Mouse (Mus musculus) Muller cell, postnatal 12 days (primary cell): ENCODE measurements around the gene Cd19.

Experiments
- DNase-seq: peaks from one replicate; pipeline ENCODE4 v3.0.0-alpha.2; 2015; ENCODE audit errors: inconsistent ontology term

The Cd19 gene

DNA sequence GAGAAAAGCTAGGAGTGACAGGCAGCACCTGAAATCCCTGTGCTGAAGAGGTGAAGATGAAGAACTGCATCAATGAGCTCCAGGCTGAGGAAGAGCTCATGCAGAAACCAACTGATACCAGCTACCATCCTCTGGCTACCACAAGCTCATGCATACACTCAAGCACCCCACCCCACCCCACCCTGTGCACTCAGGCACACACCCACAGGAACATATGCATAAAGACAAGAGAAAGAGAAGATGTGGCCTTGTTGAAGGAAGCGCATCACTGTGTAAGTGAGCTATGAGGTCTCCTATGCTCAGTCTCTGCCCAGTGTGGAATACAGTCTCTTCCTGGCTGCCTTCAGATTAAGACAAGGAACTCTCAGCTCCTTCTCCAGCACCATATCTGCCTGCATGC, 26.5 kb downstream of the Cd19 start:
- DNase-seq, result no peak

DNA sequence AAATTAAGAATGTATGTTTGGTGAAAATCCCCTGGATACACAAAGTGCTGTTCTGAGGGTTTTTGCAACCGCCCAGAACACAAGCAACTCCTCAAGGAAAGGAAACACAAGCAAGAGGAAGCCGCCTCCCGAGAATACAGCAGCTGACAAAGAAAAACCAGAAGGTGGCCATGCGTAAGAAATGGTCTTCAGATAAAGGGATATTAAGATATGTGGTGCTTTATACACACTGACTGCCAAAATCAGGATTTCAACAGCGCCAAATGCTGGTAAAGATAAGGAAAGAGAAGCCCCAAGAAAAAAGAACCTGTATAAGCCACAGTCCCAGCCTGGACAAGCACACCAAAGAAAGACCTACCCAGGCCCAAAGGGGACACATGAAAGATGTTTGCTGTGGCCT, 31.1 kb downstream of the Cd19 start:
- DNase-seq, result no peak

DNA sequence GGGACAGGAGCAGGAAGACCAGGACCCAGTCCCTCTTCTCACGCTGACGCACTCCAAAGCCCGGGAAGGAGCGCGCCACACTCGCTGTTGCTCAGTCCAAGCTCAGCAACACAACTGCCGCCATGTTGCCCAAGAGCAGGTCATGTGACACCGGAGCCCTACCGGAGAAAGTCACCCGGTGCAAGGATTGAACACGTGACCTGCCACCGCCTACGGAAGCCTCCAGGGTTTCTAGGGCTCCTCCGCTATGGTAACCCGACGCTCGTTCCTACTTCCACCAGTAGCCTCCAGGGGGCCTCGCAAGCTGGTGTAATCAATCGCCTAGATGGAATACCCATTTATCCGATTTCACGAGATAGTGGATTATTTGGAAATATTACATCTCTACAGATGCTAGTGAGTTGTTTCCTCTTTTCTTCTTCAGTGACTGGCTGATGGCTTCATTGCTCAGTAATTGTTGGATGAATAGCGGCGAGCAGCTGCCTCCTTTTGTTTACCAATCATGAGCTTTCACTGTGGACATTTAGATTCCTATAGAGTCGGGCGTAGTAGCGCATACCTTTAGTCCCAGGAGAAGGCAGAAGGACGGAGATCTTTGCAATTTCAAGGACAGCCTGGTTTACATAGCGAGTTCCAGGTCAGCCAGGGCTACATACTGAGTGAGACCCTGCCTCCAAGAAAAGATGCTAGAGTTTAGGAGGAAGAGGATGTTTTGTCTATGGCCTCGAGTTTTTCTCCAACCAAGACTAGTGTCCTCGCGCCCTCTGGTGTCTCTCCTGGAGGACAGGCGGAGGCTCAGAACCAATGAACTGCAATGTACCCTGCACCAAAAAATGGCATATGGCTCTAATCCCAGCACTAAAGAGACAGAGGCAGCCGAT, 37.2 kb downstream of the Cd19 start, which contains the start of gene Spns1:
TSS of gene Spns1 (minus strand) at position 173 of the 881 bp plus-strand sequence.
- peak; percentile 94 for DNase-seq

DNA sequence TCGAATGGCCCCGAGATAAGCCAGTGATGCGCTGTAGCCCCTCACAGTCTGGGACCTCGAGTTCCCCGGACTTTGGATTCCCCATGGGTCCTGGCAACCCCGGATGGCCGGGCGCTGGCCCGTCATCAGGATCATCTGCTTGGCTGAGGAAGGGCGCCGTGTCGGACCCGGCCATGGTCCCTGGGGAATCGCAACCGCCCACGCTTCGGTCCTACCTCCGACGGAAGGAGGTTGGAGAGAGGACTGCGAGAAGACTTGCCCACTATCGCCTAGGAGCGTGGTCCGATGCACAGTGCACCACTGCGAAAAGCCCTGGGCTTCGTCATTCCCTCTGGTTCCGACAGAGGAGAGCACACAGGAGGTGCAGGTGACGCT, 37.8 kb downstream of the Cd19 start:
- DNase-seq, result no peak

DNA sequence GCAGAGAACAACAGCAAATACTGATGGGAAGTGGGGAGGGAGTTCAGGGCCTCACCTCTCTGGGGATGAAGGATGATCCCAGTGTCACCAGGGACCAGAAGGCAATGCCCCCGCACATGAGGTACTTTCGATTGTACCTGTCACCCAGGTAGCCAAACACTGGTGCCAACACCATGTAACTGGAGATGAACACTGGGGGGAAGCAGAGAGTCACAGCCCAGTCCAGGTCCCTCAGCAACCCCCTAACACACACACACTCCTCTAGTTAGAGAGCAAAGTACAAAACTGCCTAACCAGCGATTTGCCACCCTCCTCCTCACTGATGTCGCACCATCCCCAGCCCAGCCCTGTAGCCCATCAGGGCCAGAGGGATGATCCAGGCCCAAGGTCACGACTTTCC, 39.7 kb downstream of the Cd19 start:
- DNase-seq, result no peak

DNA sequence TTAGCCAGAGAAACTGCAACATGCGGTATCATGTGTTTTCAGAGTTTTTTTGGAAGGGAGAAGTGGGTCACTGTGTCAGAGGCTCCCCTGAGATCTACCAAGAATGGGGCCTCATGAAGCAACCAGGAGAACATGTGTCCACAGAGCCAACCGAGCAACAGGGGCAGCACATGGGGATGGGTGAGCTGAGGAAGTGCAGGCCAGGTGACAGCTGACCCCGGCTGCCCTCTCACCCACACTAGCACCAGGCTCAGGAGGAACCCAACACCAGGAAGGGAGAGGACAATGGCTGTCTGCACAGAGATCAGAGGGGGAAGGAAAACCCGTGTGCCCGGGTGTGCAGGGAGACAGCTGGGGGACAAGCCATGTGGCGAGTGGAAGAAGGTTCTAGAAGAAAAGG, 40.2 kb downstream of the Cd19 start:
- no peak for DNase-seq

DNA sequence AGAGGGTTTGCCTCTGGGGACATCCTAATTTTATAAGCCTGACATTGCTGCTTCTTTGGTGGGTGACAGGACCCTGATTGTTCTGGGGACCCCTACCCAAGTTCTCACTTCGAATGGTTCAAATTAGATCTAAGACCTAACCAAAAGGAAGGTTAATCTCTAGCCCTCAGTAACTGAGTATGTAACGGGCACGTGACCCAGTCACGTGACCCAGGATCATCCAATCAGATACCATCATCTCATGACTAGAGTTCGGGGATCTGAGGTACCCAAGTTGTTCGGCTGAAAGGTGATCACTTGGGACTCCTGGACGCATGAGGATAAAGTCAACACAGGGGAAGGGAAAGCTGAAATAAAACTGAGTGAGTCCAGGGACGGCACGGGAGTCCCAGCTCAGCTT, 41.7 kb downstream of the Cd19 start:
- no peak for DNase-seq

DNA sequence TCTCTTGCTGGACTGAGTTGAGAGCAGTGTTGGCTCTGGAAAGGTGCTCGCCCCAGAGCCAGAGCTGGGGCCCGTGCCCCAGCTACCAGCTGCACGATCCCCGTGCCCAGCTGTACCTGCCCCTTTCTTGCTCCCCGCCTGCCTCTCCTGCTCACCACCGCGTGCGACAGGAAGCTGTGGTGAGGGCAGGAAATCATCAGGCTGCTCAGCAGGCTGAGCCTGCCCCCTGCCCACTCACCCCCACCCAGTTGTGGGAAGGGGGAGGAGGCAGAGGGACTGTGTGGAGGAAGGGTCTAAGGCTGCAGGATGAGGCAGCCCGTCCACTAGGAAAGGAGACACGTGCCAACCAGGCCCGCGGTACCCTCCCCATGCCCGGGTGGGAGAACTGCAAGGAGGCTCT, 45.3 kb downstream of the Cd19 start, which contains the start of gene Lat:
TSS of gene Lat (minus strand) at position 178 of the 400 bp plus-strand sequence.
- no peak for DNase-seq

DNA sequence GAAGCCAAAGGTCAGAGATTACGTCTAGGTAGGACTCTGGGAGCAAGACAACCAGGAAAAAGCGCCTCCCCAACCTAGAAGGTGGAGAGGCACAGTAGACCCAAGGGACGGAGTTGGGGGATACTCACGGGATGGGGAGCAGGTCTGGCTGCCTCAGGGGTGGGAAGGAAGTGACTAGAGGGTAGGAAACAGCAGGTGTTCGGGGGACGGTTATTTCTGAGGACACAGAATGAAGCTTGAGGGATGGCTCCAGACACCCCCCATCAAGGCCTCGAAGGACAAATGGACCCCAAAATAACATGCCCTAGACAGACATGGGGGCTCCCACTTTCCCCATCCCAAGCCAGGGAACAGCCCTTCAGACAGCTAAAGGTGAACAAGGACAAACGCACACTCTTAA, 46.3 kb downstream of the Cd19 start:
- no peak for DNase-seq

DNA sequence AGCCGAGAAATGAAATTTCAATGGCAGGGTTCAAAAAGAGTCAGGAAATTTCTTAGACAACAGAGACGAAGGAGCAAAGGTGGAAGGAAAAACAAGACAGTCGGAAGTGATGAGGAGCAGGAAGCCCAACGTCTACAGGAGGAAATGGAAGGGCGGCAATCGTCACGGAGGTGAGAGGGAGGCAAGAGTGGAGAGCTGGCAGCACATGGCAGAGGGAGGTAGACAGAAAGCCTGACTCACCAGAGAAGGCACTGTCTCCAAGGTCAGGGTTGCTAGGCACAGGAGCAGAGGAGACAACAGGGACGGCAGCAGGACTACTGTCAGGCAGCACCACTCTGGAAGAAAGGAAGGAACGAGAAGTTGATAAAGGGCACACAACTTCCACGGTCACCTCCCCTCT, 47.1 kb downstream of the Cd19 start:
- no peak for DNase-seq

DNA sequence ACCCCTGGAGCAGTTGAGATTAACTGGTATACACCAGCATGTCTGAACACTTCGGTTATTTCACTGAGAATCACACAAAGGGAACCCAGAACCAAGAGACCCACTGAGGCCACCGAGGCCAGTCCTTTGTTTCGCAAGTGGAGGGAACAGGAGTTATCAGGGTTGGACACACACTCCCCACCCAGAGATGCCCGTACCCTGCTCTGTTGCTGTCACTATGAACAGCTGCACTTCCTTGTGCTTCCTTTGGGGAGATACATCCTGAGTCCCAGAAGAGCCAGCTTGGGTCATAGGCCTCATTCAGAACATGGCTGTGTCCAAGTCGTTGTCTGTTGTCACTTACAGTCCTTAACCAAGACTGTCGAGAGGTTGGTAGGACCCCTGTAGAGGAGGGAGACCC, 51.7 kb downstream of the Cd19 start:
- DNase-seq, result no peak

DNA sequence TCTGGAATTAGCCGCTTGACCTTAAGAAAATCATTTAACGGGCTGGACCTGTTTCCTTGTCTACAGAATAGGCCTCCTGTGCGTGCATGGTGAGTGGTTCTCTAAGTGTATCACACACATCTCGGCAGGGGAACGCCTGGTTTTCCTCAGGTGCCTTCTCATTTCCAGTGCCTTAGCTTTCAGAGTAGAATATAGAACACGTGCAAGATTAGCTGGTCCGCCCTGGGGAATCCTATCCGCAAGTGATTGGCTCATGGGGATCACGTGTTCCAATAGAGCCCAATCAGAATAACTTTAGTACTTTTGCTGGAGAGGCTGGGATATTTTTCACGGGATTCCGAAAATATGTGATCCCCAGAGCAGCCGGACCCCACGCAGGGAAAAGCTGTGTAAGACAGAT, 55.6 kb downstream of the Cd19 start:
- DNase-seq, result no peak
